ENCODE assay signal across 8 mouse cellular contexts in genomic region chr13:71957811-71958351, GRCm38 (mm10). TPM values are rescaled to one million over a fixed set of nuclear protein-coding genes. Genes with fewer than 3 reads are reported as not detected.
DNase-seq lines count a peak whose midpoint lies in the region; ATAC-seq lines count a peak whose summit lies in the region.
"Had no signal": no experiment of that assay in that cellular context is flagged by ENCODE, and none has a peak within 500 bp of the region (broad histone marks: within the 10 kb centered on the region; RNA-seq: fewer than 3 reads in every experiment).

No protein-coding gene starts in this region.

- 3% methylated on average over 21 of the region's 21 CpGs for WGBS in kidney, embryonic 16.5 days
- whole genome bisulfite sequencing in embryonic facial prominence, embryonic 13.5 days, result 5% methylated on average over 21 of the region's 21 CpGs
- WGBS in hindbrain, embryonic 16.5 days, result 8% methylated on average over 21 of the region's 21 CpGs
- WGBS in neural tube, embryonic 12.5 days, result 5% methylated on average over 21 of the region's 21 CpGs

- DNase-seq in kidney, postnatal 14 days, result no peak
- no peak for DNase-seq in cerebellum, adult 9-11 months
- DNase-seq in cerebellum, adult 11 months, result no peak

- no peak for ATAC-seq in kidney, embryonic 16.5 days (ENCODE audit: low FRiP score, low TSS enrichment)
- no peak for ATAC-seq in embryonic facial prominence, embryonic 13.5 days (ENCODE audit: insufficient number of reproducible peaks, insufficient read depth, low FRiP score, low TSS enrichment, low read depth)
- no peak for ATAC-seq in hindbrain, embryonic 16.5 days
- no peak for ATAC-seq in neural tube, embryonic 12.5 days (ENCODE audit: low FRiP score, low read depth)
- ATAC-seq: intestine, embryonic 15.5 days had no signal

- H3K9me3 ChIP-seq in kidney, embryonic 16.5 days (ENCODE audit: low read length), result no peaks in the 10 kb centered on the region
- H3K9me3 ChIP-seq in embryonic facial prominence, embryonic 13.5 days, result no peaks in the 10 kb centered on the region
- no peaks in the 10 kb centered on the region for H3K9me3 ChIP-seq in hindbrain, embryonic 16.5 days (ENCODE audit: control insufficient read depth, low read length)
- H3K9me3 ChIP-seq in neural tube, embryonic 12.5 days, result no peaks in the 10 kb centered on the region
- H3K9me3 ChIP-seq: intestine, embryonic 15.5 days had no signal

- H3K4me2 ChIP-seq in kidney, embryonic 16.5 days (replicated peaks; ENCODE audit: low read depth, low read length), result peak overlapping the region; percentile 10
- peak overlapping the region; percentile 55 for H3K4me2 ChIP-seq in embryonic facial prominence, embryonic 13.5 days
- H3K4me2 ChIP-seq in hindbrain, embryonic 16.5 days (ENCODE audit: low read length), result peak overlapping the region; percentile 59
- peak overlapping the region; percentile 76 for H3K4me2 ChIP-seq in neural tube, embryonic 12.5 days (replicated peaks)
- H3K4me2 ChIP-seq: intestine, embryonic 15.5 days had no signal

- peaks cover 95% of the 10 kb centered on the region for H3K27me3 ChIP-seq in kidney, embryonic 16.5 days (ENCODE audit: insufficient read depth, low read length)
- peaks cover 94% of the 10 kb centered on the region for H3K27me3 ChIP-seq in embryonic facial prominence, embryonic 13.5 days
- peaks cover 7% of the 10 kb centered on the region for H3K27me3 ChIP-seq in hindbrain, embryonic 16.5 days (replicated peaks; ENCODE audit: control insufficient read depth, insufficient read depth, low read length)
- H3K27me3 ChIP-seq in neural tube, embryonic 12.5 days (replicated peaks), result peaks cover 73% of the 10 kb centered on the region

- H3K27ac ChIP-seq in kidney, embryonic 16.5 days (ENCODE audit: low read length), result no peak overlapping the region
- no peak overlapping the region for H3K27ac ChIP-seq in embryonic facial prominence, embryonic 13.5 days
- H3K27ac ChIP-seq in hindbrain, embryonic 16.5 days (ENCODE audit: low read depth, low read length), result no peak overlapping the region
- H3K27ac ChIP-seq in neural tube, embryonic 12.5 days, result no peak overlapping the region
- H3K27ac ChIP-seq: intestine, embryonic 15.5 days had no signal

- peak overlapping the region; percentile 50; the same call in 1 of the 2 replicates for H3K4me3 ChIP-seq in kidney, embryonic 16.5 days (ENCODE audit: low read length)
- peak overlapping the region; percentile 35 for H3K4me3 ChIP-seq in embryonic facial prominence, embryonic 13.5 days
- peak overlapping the region; percentile 56 for H3K4me3 ChIP-seq in hindbrain, embryonic 16.5 days (ENCODE audit: low read length)
- H3K4me3 ChIP-seq in neural tube, embryonic 12.5 days, result peak overlapping the region; percentile 1; the same call in 1 of the 2 replicates
- H3K4me3 ChIP-seq: intestine, embryonic 15.5 days had no signal

- H3K4me1 ChIP-seq in kidney, embryonic 16.5 days (ENCODE audit: insufficient read depth, low read length), result peaks cover under 1% of the 10 kb centered on the region; the same call in 1 of the 2 replicates
- peaks cover 34% of the 10 kb centered on the region for H3K4me1 ChIP-seq in embryonic facial prominence, embryonic 13.5 days
- H3K4me1 ChIP-seq in hindbrain, embryonic 16.5 days (ENCODE audit: control insufficient read depth, insufficient read depth, low read depth, low read length), result peaks cover 13% of the 10 kb centered on the region
- H3K4me1 ChIP-seq in neural tube, embryonic 12.5 days, result peaks cover 49% of the 10 kb centered on the region

- H3K9ac ChIP-seq in kidney, embryonic 16.5 days (replicated peaks; ENCODE audit: low read length), result no peak overlapping the region
- H3K9ac ChIP-seq in embryonic facial prominence, embryonic 13.5 days, result no peak overlapping the region
- H3K9ac ChIP-seq in hindbrain, embryonic 16.5 days (ENCODE audit: low read depth, low read length), result 0 out of 2 replicates have a peak overlapping the region, but pooled peaks have one; percentile 39
- H3K9ac ChIP-seq in neural tube, embryonic 12.5 days, result no peak overlapping the region
- H3K9ac ChIP-seq: intestine, embryonic 15.5 days had no signal

- no peaks in the 10 kb centered on the region for H3K36me3 ChIP-seq in kidney, embryonic 16.5 days (ENCODE audit: insufficient read depth, low read length)
- no peaks in the 10 kb centered on the region for H3K36me3 ChIP-seq in embryonic facial prominence, embryonic 13.5 days
- H3K36me3 ChIP-seq in hindbrain, embryonic 16.5 days (ENCODE audit: control insufficient read depth, insufficient read depth, low read length), result no peaks in the 10 kb centered on the region
- no peaks in the 10 kb centered on the region for H3K36me3 ChIP-seq in neural tube, embryonic 12.5 days
- H3K36me3 ChIP-seq: intestine, embryonic 15.5 days had no signal

RNA-seq across cellular contexts. Expression of gene Irx1, which starts 5.6 kb away (rescaled TPM):
- polyA plus RNA-seq in kidney, embryonic 16.5 days (2015; fragmentation: Nextera tagmentation; extraction: Ambion mirVana), result 2.0 and 3.5 TPM in 2 replicates
- polyA plus RNA-seq in embryonic facial prominence, embryonic 13.5 days (2015; fragmentation: Nextera tagmentation; extraction: Ambion mirVana), result 3.5 and 7.6 TPM in 2 replicates
- 4.1 and 5.7 TPM in 2 replicates for polyA plus RNA-seq in hindbrain, embryonic 16.5 days (2015; fragmentation: Nextera tagmentation; extraction: Ambion mirVana)
- polyA plus RNA-seq in neural tube, embryonic 12.5 days (2016; fragmentation: Nextera tagmentation; extraction: Ambion mirVana), result 5.0 and 6.9 TPM in 2 replicates
- polyA plus RNA-seq: intestine, embryonic 15.5 days had no signal

Comparison
In these comparisons a context has a peak if more than half of its experiments do, and no peak if none do; other contexts are left out.
1. H3K4me2 ChIP-seq: peak in every context shown above with its lines; median percentile 76 in neural tube, embryonic 12.5 days; 59 in hindbrain, embryonic 16.5 days; 55 in embryonic facial prominence, embryonic 13.5 days; 10 in kidney, embryonic 16.5 days.
2. H3K4me3 ChIP-seq: peak in every context shown above with its lines; median percentile 56 in hindbrain, embryonic 16.5 days; 50 in kidney, embryonic 16.5 days; 35 in embryonic facial prominence, embryonic 13.5 days; 1 in neural tube, embryonic 12.5 days.